Mouse (Mus musculus) brain, embryonic 14.5 days (tissue): Measurements from ENCODE around the gene Urah.

Source experiments
- CTCF ChIP-seq: fragments of 200-500 bp; IDR thresholded peaks from 2 replicates; pipeline ENCODE4 v1.5.1; 2012; ENCODE audit warnings: inconsistent platforms, mild to moderate bottlenecking, moderate library complexity, borderline replicate concordance; ENCODE audit not compliant: insufficient read depth, insufficient read length; ENCODE audit errors: extremely low read depth
- POLR2A ChIP-seq: fragments of 200-500 bp; IDR thresholded peaks from 2 replicates; pipeline ENCODE4 v1.6.1; 2012; ENCODE audit warnings: mild to moderate bottlenecking, inconsistent platforms, borderline replicate concordance; ENCODE audit not compliant: poor library complexity, insufficient read depth, insufficient read length, severe bottlenecking; ENCODE audit errors: extremely low read depth

DNA sequence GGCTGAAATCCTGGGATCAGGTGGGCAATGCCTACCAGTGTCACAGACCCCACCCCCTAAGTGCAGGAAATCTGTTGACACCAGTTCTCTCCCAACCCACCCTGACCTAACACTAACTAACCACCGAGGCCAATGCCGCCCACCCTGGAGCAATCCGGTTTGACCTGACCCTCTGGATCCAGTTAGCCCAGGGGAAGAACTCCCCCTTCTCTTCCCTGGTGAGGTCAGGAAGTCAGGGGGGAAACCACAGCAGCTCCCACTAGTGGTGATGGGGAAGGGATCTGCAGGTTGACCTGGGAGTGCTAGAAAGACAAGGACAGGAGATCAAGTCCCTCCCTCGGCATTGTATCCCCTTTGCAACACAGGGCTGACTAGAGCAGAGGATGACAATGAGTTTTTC, 10.9 kb downstream of the Urah start:
- no peak for TF ChIP-seq CTCF
- no peak for TF ChIP-seq POLR2A
